Mouse (Mus musculus): ENCODE data around the gene Cdh13. TPM values are rescaled to one million over a fixed set of nuclear protein-coding genes. Genes with fewer than 3 reads are reported as not detected.
"Not testable (repeated sequence)": the region's sequence is repeated elsewhere in the genome, so short reads cannot be mapped to it uniquely, and the experiment has no call there.

Cdh13 gene
- total RNA-seq, 1 experiment from 2014 or later, result 19.8 TPM

DNA sequence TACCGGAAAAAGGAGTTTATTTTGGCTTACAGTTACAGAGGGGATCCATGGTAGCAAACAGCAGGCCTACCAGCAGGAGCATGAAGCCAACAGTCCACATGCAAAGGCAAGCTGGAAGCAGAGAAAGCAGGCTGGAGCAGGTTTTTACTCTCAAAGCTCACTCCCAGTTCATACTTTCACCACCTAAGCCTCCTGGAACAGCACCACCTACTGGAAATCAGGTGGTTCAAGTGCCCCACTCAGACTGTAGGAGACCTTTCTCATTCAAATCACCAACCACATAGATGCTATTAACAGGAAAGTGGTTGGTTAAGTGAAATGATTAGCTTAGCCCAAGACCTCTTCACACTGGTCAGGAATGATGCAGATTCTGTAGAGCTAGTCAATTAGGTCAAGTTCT lies 402.3 kb downstream of the Cdh13 start:
- no peak for DNase-seq

DNA sequence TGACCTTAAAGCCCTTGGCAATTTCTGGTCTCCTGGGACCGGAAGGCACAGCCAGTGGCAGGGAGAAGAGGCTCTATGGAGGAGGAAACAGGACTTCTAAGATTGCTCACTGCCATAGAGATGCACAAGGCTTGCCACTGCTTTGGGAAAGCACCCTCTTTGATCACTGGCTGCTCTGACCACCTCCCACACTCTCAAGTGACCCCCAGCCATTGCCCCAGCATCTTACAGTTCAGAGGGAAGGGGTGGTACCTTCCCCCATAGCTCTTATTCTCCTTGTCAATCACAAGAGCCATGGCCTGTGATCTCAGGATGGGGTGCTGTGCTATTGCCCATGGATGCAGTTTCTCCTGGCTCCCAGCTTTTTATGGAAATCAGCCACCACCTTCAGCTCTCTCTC lies 406.3 kb downstream of the Cdh13 start:
- DNase-seq, result no peak

DNA sequence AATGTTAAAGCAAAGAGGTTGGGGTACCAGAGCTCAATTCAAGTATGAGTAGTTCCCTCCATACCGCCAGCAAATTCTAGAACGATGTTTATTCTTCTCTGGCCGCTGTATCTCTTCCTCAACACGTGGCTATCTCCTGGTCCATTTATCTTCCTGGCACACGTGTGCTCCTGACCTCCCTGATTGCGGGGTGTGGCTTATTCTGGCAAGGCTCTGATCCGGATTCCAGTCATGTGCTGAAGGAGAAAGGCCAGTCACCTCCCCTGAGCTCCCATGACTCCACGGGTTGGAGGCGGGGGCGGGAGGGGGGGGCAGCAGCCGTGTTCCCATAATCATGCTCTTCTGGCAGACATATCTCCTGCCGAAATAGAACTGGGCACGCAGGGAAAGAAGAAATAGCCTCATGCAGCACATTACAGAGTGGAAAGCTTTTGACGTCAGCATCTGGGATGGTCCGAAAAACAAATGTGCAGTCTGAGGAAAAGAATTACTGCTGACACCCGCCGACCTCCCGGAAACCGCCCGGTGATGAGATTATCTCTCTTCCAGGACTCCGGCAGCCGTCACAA lies 417.9 kb downstream of the Cdh13 start:
- peak; percentile 50 for DNase-seq

DNA sequence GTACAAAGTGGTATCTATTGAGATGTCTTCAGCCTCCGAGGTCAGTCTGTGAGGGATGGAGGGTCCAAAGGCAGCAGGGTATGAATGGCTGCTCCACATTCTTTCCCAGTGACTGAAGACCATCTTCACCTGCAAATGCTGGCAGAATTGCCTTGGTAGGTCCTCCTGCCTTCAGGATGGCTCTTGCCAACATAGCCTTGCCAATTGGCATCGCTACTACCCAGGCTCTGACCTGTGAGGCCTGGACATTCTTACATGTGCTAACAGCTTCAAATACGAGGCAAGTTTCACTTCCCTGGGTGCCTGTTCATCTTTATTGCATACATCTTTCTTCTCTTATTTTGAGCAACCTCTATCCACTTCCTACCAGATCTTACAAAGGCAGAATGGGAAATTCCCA lies 425.8 kb downstream of the Cdh13 start:
- no peak for DNase-seq

DNA sequence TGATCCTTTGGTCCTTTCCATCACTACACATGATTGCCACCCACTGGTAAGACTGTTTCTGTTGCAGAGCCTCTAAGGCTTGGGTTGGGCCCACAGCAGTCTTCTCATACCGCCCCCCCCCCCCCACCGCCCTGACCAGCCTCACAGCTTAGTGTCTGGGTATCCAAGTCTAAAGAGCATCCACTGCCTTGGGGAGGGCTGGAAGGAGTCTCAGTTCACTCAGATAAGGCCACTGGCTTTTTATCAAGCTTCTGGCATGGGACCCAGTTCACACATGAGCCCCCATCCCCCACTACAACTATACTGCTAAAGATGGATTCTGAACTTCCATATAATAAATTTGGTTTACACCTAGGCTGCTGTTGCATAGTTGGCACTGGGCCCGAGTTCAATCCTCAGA lies 428.1 kb downstream of the Cdh13 start:
- no peak for DNase-seq

DNA sequence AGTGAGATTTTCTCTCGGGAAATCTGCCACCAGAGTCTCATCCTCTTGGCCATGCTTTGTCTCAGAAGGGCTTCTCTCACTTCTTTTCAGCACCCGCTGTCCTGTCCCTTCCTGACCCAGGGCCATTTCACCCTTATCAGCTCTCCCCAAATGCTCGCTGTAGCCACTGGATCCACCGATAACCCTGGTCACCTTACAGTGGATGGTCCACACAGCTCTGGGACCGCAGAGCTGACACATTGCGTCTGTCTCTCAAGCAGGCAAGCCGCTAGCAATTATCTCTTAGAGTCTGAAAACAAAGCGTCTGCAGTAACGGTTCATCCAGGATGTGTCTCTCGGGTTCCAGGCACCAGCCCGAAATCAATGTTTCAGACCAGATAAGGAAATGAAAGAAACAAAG lies 429.6 kb downstream of the Cdh13 start:
- no peak for DNase-seq

DNA sequence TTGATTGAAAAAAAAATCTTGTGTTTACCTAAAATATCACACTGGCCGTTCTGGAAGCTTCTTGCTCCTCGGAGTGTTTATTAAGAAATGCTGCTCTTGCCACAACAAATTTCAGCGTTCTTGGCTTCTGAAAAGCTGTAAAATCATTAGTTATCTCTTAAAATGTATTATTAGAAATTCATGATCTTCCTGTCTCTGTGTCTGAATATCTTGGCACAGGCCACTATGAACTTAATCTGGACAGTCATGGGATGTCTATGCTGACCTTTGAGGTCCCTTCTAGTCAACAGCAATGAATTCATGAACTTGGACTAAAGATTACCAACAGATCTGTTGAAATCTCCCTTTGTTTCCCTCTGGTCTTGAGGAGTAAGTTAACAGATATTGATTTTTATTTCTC lies 430.1 kb downstream of the Cdh13 start:
- no peak for DNase-seq

DNA sequence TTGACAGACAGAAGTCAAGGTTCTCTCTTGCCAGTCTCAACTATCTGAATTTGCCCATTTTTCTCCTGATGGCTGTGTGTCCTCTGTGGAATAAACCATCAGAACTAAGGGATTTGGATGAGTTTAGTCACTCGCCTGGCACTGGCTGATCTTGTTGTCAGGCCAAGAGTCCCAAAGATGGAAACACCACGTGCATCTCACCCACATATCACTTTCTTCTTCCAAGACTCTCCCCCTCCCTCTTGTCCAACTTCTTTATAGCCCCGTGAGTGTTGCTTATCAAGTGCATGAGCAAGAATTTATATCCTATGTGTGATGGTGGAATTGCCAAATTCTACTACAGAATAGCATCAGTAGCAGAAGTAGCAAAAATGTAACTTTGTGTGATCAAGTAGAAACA lies 439.4 kb downstream of the Cdh13 start:
- DNase-seq, result no peak

DNA sequence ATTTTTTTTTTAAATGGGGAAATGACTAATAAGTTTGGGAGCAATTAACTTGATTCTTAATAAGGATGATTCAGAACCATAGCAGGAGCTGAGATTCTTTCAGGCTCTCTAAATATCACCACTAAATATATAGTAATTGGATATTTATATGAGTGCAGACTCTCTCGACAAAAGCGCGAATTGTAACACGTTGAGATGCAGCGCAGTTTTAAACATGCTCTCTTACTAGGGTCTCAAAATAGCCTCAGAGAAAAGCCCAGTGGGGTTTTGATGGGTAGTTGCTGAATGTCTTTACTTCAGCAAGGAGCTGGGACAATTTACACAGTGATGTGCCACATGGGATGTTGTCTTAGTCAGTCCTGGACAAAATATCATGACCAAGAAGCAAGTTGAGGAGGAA lies 442.1 kb downstream of the Cdh13 start:
- no peak for DNase-seq

DNA sequence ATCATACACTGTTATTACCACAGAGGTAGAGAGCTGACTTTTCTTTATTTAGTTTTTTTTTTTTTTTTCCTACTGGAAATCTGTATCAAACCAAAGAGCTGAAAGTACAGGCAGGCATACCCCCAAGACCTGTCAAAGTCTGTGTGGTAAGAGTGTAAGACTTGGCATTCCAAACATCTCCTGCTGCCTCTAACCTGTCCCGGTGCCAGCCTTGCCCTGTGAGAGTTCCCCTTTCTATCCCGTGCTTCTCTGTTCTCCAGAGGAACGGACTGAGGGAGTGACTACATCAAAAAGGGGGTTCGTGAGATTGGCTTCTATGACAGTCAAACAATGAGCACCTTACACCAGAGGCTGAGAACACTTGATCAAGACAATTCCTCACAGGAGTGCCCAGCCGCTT lies 458.2 kb downstream of the Cdh13 start:
- no peak for DNase-seq

DNA sequence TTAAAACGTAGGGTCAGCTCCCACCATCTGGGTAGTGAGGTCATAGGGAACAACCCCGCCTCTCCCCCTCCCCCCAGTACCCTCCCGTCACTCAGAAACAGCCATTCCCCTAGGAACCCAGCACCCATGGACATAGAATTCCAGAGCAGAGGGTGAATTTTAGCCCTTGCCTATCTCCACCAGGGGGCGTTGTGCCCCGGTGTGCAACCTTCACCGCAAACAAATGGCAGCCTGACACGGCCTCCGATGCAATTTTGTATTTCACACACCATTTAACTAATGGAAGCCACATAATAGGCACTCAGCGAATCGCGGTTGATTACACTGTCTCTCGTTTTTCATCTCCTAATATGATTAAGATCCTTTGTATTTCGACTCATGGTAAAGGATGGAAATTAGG lies 461.5 kb downstream of the Cdh13 start:
- DNase-seq, result no peak

DNA sequence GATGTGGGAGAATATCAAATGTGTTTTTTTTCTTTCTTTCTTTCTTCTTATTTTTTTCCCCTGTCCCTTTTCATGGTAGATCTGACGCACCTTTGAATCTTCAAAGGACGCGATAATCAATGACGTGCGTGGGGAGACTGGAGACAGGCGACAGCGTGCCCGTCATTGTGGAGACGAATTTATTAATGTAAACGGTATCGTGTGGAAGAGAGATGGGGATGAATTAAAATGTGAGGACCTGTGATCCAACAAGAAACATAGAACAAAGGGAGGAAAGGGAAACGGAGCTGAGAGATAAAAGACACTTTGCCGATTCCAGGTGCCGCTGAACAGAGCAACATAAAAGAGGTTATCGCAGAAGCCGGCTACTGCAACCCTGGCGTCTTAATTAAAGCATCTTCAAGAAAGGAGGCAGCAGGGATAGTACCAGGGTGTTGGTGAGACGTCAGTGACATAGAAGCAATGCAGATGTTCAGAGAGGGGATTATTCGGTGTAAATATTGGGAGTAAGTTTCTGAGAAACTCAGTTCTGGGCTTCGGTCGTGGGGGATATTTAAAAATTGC lies 464.6 kb downstream of the Cdh13 start:
- no peak for DNase-seq

DNA sequence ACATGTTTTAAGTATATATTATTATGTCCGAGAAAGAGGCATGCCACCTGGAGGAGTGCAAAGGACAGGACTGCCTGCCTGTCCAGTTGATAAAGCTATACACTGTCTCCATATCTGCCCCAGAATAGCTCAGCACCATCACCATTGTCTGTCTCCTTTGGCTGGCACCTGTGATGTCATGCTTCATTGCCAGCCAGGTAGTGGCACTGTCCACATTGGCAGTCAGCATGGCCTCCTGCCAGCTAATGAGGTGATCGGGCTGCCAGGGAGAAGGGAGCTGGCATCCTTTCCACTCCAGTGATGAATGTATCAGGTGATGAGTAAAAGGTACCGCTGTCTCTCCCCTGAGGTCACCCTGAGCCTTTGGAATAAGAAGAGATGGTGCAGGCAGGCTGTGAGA lies 465.7 kb downstream of the Cdh13 start:
- no peak for DNase-seq

DNA sequence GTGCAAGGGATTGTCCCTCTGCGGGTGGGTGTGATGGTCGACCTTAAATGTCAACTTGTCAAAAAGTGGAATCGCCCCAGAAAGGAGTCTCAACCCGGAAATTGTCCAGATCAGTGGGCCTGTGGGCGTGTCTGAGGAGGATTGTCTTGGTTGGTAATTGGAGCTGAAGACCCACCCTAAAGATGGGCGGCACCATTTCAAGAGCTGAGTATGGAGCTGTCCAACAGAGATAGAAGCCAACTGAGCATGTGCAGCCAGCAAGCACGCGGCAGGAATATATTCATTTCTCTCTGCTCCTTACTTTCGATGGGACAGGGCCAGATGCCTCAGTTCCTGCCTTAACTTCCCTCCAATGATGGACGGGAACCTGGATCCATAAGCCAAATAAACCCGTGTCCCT lies 466.3 kb downstream of the Cdh13 start:
- DNase-seq, result no peak

DNA sequence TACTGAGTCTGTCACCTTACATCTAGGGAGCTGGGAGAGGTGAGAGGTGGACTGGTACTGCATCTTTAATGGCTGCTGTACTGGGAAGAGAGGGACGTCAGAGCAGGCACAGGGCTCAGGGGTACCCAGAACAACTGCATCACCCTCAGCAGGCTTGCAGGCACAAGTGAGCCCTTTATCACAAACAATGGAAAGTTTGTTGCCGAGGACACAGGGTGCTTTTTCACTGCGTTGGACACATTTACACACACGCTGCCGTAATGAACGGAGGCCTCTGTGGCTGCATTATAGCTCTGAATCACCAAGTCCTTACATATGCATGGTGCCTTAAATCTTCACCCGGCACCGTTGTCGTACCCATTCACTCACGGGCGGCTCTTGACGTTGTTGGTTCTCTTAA lies 470.2 kb downstream of the Cdh13 start:
- DNase-seq, result no peak

DNA sequence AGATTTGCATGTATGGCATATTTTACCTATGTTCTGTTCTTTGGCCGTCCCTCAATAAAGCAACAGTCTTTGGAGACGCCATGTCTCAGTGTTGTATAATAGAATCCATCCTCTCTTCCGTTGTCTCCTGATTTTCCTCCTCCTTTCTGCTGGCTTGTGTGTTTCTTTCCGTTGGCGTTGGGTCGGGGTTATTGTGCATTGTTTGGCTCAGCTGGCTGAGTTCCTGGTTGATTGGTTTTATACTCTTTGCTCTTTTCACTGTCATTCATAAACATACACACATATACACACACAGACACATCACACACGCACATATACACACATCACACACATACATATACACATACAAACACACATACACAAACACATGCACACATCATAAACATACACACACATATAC lies 470.6 kb downstream of the Cdh13 start:
- no peak for DNase-seq

DNA sequence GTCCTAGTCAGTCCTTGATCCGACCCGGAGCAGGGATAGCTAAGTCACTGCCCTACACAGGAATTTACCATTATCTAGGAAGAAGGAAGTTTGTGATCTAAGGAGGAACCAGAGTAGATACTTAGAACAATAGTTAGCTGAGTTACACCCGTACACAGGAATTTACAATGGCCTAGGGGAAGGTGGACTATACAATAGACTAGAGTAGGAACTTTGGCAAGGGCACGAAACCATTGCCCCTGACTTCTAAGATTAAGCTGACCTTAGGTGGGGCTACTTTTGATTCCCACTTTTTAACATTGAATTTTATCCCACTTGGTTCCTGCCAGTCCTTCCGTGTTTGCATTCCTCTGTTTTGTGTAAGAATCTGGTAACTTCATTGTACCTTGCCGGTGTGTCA lies 494.0 kb downstream of the Cdh13 start:
- DNase-seq, result not testable (repeated sequence)

DNA sequence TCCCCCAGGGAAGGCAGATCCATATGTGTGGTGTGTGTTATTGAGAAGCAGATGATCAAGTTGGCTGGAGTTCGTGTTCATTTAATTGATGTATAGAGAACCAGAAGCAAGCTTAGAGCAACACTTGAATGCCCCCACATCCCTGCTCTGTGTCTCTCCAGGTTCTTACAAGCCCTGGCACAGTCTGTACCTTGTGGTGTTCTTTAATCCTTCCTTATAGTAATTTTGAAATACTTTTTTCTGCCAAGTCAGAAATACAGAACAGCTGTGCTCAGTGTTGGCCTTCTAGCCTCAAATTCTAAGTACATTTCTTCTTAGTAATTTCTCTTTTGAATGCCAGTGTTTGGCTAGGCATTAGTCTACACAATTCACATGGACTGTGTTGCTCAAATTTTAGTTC lies 494.8 kb downstream of the Cdh13 start:
- no peak for DNase-seq

DNA sequence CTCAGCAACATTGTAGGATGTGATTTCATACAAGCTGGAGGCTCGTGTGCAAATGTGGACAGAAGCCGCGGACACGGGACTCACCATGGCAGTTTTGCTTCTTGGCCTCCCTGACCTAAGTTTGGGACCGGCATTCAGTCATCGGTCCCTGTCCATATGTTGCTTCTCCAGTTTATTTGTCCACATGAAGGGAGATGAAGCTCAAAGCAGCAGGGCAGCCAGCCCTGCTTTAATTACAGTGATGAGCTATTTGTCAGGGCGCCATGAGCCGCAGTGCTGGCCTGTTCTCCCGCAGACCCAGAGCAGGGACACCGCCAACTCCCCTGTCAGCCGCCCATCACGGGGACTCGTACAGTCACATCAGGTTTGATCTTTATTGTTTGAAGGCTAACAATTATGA lies 502.1 kb downstream of the Cdh13 start:
- DNase-seq, result no peak

DNA sequence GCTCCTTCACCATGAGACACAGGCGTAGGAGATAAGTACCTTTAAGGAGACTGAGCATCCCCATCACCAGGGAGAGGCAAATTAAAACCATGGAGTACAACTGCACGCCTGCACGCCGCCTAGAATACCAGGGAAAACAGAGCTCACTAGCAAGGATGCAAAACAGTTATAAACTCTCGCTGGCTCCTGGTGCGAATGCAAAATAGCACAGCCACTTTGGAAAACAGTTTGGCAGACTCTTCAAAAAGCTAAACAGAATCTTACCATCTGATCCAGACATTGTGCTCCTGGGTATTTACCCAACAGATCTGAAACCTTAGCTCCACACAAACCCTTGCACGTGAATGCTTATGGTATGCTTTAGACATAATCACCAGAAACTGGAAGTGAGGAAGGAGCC lies 506.1 kb downstream of the Cdh13 start:
- DNase-seq, result no peak

DNA sequence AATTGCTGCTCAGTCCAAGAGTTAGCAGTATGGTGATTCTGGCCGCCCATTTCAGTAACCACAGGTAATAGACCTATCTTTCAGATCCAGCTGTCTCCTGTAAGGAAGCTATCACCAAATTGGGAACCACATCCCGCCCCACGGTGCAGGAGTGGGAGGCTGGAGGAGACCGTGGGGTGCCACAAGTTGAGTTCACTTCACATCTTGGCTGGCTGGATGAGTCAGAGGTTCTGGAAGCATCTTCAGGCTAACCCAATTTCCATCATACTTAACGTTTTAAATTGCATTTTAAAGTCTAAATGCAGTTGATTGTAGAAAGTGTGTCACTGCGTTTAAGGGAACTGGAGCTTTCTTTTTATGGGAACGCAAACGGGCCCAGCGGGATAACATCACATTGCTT lies 511.4 kb downstream of the Cdh13 start:
- no peak for DNase-seq

DNA sequence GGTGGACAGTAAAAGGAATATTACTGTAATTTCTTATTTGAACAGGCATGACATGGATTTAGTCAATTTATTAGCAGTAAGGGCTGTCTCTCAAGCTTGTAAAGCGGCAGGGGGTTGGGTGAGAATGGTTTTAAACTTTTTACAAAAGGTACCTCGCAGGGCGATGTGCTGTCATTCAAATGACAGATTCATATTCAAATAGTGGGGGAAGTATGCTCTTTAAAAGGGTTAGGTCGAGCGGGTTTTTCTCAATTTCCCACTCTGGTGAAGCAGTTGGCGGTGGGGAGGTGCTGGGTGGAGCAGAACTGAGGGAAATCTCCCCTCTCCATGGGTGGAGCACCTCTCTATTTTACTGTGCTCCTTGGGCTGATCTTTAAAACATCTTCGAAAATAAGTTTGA lies 513.0 kb downstream of the Cdh13 start:
- no peak for DNase-seq

DNA sequence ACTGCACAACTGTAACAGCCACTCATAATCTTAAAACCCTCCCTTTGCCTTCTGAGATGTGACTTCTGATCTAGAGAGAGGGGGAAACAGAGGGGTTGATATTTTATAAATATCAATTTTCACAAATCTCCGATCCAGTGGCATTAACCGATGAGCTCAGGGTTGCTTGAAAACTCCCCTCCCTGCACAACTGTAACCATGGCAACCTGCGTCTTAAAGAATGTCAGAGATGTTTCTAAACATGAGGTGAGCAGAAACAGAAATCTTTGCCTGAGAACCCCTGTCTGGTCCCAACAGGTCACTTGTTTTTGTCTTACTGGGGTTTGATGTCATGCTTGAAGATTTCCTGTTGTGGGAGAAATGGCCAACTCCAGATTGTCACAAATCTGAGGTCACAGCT lies 513.6 kb downstream of the Cdh13 start:
- no peak for DNase-seq

DNA sequence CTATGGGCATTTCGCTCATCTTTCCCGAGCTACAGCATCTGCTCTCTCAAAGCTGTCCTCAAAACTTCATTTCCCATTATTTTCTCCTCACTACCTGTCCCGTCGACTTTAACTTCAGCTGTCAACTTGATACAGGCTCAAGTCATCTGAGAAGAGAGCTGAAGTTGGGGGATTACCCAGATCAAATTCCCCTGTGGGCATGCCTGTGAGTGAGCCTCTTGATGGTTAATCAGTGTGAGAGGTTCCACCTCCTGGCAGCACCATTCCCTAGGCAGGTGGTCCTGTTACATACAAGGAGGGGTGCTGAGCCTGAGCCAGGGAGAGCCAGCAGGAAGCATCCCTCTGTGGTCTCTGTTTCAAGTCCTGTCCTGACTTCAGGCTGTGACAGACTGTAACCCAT lies 519.6 kb downstream of the Cdh13 start:
- DNase-seq, result no peak

DNA sequence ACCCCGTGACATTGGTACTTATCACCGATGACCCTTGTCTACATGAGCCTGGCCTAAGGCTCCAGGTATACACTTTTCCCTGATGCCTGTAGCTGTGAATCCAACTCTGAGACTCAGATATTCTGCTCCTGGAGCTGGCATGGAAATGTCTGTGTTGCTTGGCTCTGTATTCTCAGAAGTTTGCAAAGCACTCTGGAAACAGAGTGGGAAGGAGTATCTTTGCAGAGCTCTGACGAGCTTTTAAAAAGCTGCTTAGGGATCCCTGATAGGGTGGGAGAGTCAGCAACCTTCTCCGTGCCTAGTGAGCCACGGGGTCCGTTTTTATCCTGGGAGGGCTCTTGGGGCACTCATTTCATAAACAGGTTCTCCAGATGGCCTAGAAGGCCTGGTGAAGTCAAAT lies 526.1 kb downstream of the Cdh13 start:
- no peak for DNase-seq
